Mouse (Mus musculus): Measurements from ENCODE around the gene Myo9a. TPM values are rescaled to one million over a fixed set of nuclear protein-coding genes. Genes with fewer than 3 reads are reported as not detected.
"Not testable (repeated sequence)": the region's sequence is repeated elsewhere in the genome, so short reads cannot be mapped to it uniquely, and the experiment has no call there.

The Myo9a gene
- polyA plus RNA-seq, 2 experiments, result 2.6 to 3.5 TPM

- TF ChIP-seq EP300 (IDR thresholded peaks at IDR 0.05; ENCODE audit: low read depth), result no peak
- TF ChIP-seq CTCF (IDR thresholded peaks at IDR 0.05; ENCODE audit: low read depth), result no peak
- DNase-seq (ENCODE audit: low read depth in 3 of 3, low spot score in 3 of 3), result no peak
- WGBS (ENCODE audit: insufficient replicate concordance), result 25% methylated on average over 12 of the region's 12 CpGs
These were observed 973 bp upstream of the Myo9a start for GRCm38 (mm10) chr9:59749581-59750265.

GRCm38 (mm10) chr9:59751066-59751581, 428 bp downstream of the Myo9a start:
- no peak for TF ChIP-seq CTCF (IDR thresholded peaks at IDR 0.05; ENCODE audit: low read depth)
- no peak for TF ChIP-seq EP300 (IDR thresholded peaks at IDR 0.05; ENCODE audit: low read depth)
- Histone ChIP-seq H3K4me2 (ENCODE audit: low read depth) (peak overlapping the region; percentile 94), H3K36me3 (replicated peaks; ENCODE audit: control insufficient read depth, insufficient read depth, low read depth) (no peaks in the 10 kb centered on the region), H3K9me3 (ENCODE audit: control insufficient read depth, low read length) (no peaks in the 10 kb centered on the region), H3K4me1 (replicated peaks; ENCODE audit: control insufficient read depth in 2 of 2, insufficient read depth in 2 of 2, low read length in 1 of 2) (peaks cover 12 to 16% of the 10 kb centered on the region in 2 experiments), H3K9ac (replicated peaks) (peak overlapping the region; percentile 79), H3K27ac (peak overlapping the region; percentile 80), H3K27me3 (ENCODE audit: control insufficient read depth, insufficient read depth, low read length) (no peaks in the 10 kb centered on the region), H3K4me3 (ENCODE audit: insufficient read depth in 1 of 2, low read depth in 2 of 2, low read length in 2 of 2) (peak overlapping the region; percentile 86 to 87)
- peak; percentile 75 to 80 (median 77) for DNase-seq (ENCODE audit: low read depth in 3 of 3, low spot score in 3 of 3)
- peak; percentile 92 for ATAC-seq (ENCODE audit: insufficient read depth)
- 0% methylated on average over 42 of the region's 49 CpGs for WGBS (ENCODE audit: insufficient replicate concordance)

More at GRCm38 (mm10) chr9:59749581-59750265, 973 bp upstream of the Myo9a start:
- Histone ChIP-seq H3K9ac (replicated peaks) (peak overlapping the region; percentile 70), H3K4me3 (ENCODE audit: insufficient read depth in 1 of 2, low read depth in 2 of 2, low read length in 2 of 2) (peak overlapping the region; percentile 86 to 94), H3K4me1 (replicated peaks; ENCODE audit: control insufficient read depth in 2 of 2, insufficient read depth in 2 of 2, low read length in 1 of 2) (peaks cover 12 to 16% of the 10 kb centered on the region in 2 experiments), H3K27ac (peak overlapping the region; percentile 31), H3K4me2 (ENCODE audit: low read depth) (peak overlapping the region; percentile 94), H3K36me3 (replicated peaks; ENCODE audit: control insufficient read depth, insufficient read depth, low read depth) (no peaks in the 10 kb centered on the region), H3K27me3 (ENCODE audit: control insufficient read depth, insufficient read depth, low read length) (no peaks in the 10 kb centered on the region), H3K9me3 (ENCODE audit: control insufficient read depth, low read length) (no peaks in the 10 kb centered on the region)
- ATAC-seq (ENCODE audit: insufficient read depth), result no peak

- no peak for DNase-seq (ENCODE audit: low read depth in 3 of 3, low spot score in 3 of 3)
- no peak overlapping the region; the same call in 1 of the 2 replicates for H3K27ac ChIP-seq
- H3K4me2 ChIP-seq (ENCODE audit: low read depth), result peak overlapping the region; percentile 94
- peak overlapping the region; percentile 79 for H3K9ac ChIP-seq (replicated peaks)
- no peaks in the 10 kb centered on the region for H3K36me3 ChIP-seq (replicated peaks; ENCODE audit: control insufficient read depth, insufficient read depth, low read depth)
- ATAC-seq (ENCODE audit: insufficient read depth), result no peak
- H3K4me3 ChIP-seq (ENCODE audit: insufficient read depth in 1 of 2, low read depth in 2 of 2, low read length in 2 of 2), result peak overlapping the region; percentile 86 to 87
- H3K9me3 ChIP-seq (ENCODE audit: control insufficient read depth, low read length), result no peaks in the 10 kb centered on the region
- no peak for TF ChIP-seq EP300 (IDR thresholded peaks at IDR 0.05; ENCODE audit: low read depth)
- no peak for TF ChIP-seq CTCF (IDR thresholded peaks at IDR 0.05; ENCODE audit: low read depth)
- H3K4me1 ChIP-seq (replicated peaks; ENCODE audit: control insufficient read depth in 2 of 2, insufficient read depth in 2 of 2, low read length in 1 of 2), result peaks cover 12 to 16% of the 10 kb centered on the region in 2 experiments
- H3K27me3 ChIP-seq (ENCODE audit: control insufficient read depth, insufficient read depth, low read length), result no peaks in the 10 kb centered on the region
- 6% methylated on average over 2 of the region's 2 CpGs for WGBS (ENCODE audit: insufficient replicate concordance)
These were observed 1.3 kb downstream of the Myo9a start for GRCm38 (mm10) chr9:59751966-59752365.

GRCm38 (mm10) chr9:59755199-59755598, 4.5 kb downstream of the Myo9a start:
- Histone ChIP-seq H3K27me3 (ENCODE audit: control insufficient read depth, insufficient read depth, low read length) (no peaks in the 10 kb centered on the region), H3K9me3 (ENCODE audit: control insufficient read depth, low read length) (no peaks in the 10 kb centered on the region), H3K4me2 (ENCODE audit: low read depth) (no peak overlapping the region), H3K4me3 (ENCODE audit: insufficient read depth in 1 of 2, low read depth in 2 of 2, low read length in 2 of 2) (no peak overlapping the region), H3K36me3 (replicated peaks; ENCODE audit: control insufficient read depth, insufficient read depth, low read depth) (no peaks in the 10 kb centered on the region), H3K4me1 (replicated peaks; ENCODE audit: control insufficient read depth in 2 of 2, insufficient read depth in 2 of 2, low read length in 1 of 2) (peaks cover 2 to 3% of the 10 kb centered on the region in 2 experiments; a peak in 3 of 4 replicates), H3K9ac (replicated peaks) (no peak overlapping the region), H3K27ac (no peak overlapping the region)
- TF ChIP-seq EP300 (IDR thresholded peaks at IDR 0.05; ENCODE audit: low read depth) (no peak), CTCF (IDR thresholded peaks at IDR 0.05; ENCODE audit: low read depth) (no peak)
- 35% methylated on average over 2 of the region's 2 CpGs for WGBS (ENCODE audit: insufficient replicate concordance)
- no peak for ATAC-seq (ENCODE audit: insufficient read depth)
- no peak for DNase-seq (ENCODE audit: low read depth in 3 of 3, low spot score in 3 of 3)

- not testable (repeated sequence) for H3K9me3 ChIP-seq (ENCODE audit: control insufficient read depth, low read length); ATAC-seq (ENCODE audit: insufficient read depth)
- 81% methylated on average over 2 of the region's 3 CpGs for WGBS (ENCODE audit: insufficient replicate concordance)
These were observed 6.3 kb downstream of the Myo9a start for GRCm38 (mm10) chr9:59757016-59757415.

More at GRCm38 (mm10) chr9:59757016-59757415, 6.3 kb downstream of the Myo9a start:
- H3K4me1 ChIP-seq (replicated peaks; ENCODE audit: control insufficient read depth in 2 of 2, insufficient read depth in 2 of 2, low read length in 1 of 2); H3K4me2 ChIP-seq (ENCODE audit: low read depth); H3K4me3 ChIP-seq (ENCODE audit: insufficient read depth in 1 of 2, low read depth in 2 of 2, low read length in 2 of 2); H3K27me3 ChIP-seq (ENCODE audit: control insufficient read depth, insufficient read depth, low read length); H3K27ac ChIP-seq; DNase-seq (ENCODE audit: low read depth in 3 of 3, low spot score in 3 of 3); H3K9ac ChIP-seq (replicated peaks); H3K36me3 ChIP-seq (replicated peaks; ENCODE audit: control insufficient read depth, insufficient read depth, low read depth): not testable (repeated sequence)

Measured in liver, embryonic 14.5 days (tissue).